Mouse (Mus musculus): ENCODE results near the gene Onecut1. TPM values are rescaled to one million over a fixed set of nuclear protein-coding genes. Genes with fewer than 3 reads are reported as not detected.

The Onecut1 gene
- total RNA-seq, 1 experiment: 0.13 TPM

- Histone ChIP-seq H3K4me1 (ENCODE audit: control insufficient read depth in 2 of 2, insufficient read depth in 2 of 2, low read length in 2 of 2, poor library complexity in 1 of 2) (no peaks in the 10 kb centered on the region), H3K9ac (ENCODE audit: insufficient read depth, low read depth, low read length, poor library complexity, severe bottlenecking) (no peak overlapping the region), H3K9me3 (ENCODE audit: control insufficient read depth, insufficient read depth, low read depth, low read length) (no peaks in the 10 kb centered on the region), H3K27ac (ENCODE audit: insufficient read depth, low read depth, low read length, poor library complexity, severe bottlenecking) (no peak overlapping the region), H3K36me3 (ENCODE audit: control insufficient read depth, insufficient read depth, low read length, poor library complexity, severe bottlenecking) (no peaks in the 10 kb centered on the region), H3K4me3 (ENCODE audit: insufficient read depth in 1 of 2, low read depth in 1 of 2, low read length in 2 of 2, poor library complexity in 1 of 2, severe bottlenecking in 1 of 2) (no peak overlapping the region)
- in situ Hi-C loops (cut with MboI; ENCODE audit: low sequenced_read_pairs in 2 of 2, unreplicated experiment in 2 of 2): no loop called here
- DNase-seq (ENCODE audit: low read depth, low spot score): no peak
- TF ChIP-seq ZNF384 (IDR thresholded peaks at IDR 0.05; ENCODE audit: low read depth, low read length) (no peak), HCFC1 (IDR thresholded peaks at IDR 0.05; ENCODE audit: borderline replicate concordance, insufficient read depth, low read length) (no peak), ZC3H11A (IDR thresholded peaks at IDR 0.05; ENCODE audit: borderline replicate concordance, low read depth, low read length) (no peak), MAFK (IDR thresholded peaks at IDR 0.05; ENCODE audit: insufficient read depth, low read depth, low read length) (no peak), CHD2 (IDR thresholded peaks at IDR 0.05; ENCODE audit: low read depth, low read length) (no peak)
Measured at GRCm38 (mm10) chr9:74935289-74935688, 73.6 kb downstream of the Onecut1 start.

GRCm38 (mm10) chr9:74937761-74938160, 76.0 kb downstream of the Onecut1 start:
- Histone ChIP-seq H3K9me3 (ENCODE audit: control insufficient read depth, insufficient read depth, low read depth, low read length) (no peaks in the 10 kb centered on the region), H3K9ac (ENCODE audit: insufficient read depth, low read depth, low read length, poor library complexity, severe bottlenecking) (no peak overlapping the region), H3K36me3 (ENCODE audit: control insufficient read depth, insufficient read depth, low read length, poor library complexity, severe bottlenecking) (no peaks in the 10 kb centered on the region), H3K4me1 (ENCODE audit: control insufficient read depth in 2 of 2, insufficient read depth in 2 of 2, low read length in 2 of 2, poor library complexity in 1 of 2) (no peaks in the 10 kb centered on the region), H3K4me3 (ENCODE audit: insufficient read depth in 1 of 2, low read depth in 1 of 2, low read length in 2 of 2, poor library complexity in 1 of 2, severe bottlenecking in 1 of 2) (no peak overlapping the region), H3K27ac (ENCODE audit: insufficient read depth, low read depth, low read length, poor library complexity, severe bottlenecking) (no peak overlapping the region)
- DNase-seq (ENCODE audit: low read depth, low spot score): no peak
- in situ Hi-C loops (cut with MboI; ENCODE audit: low sequenced_read_pairs in 2 of 2, unreplicated experiment in 2 of 2): no loop called here
- TF ChIP-seq CHD2 (IDR thresholded peaks at IDR 0.05; ENCODE audit: low read depth, low read length): no peak

DNA sequence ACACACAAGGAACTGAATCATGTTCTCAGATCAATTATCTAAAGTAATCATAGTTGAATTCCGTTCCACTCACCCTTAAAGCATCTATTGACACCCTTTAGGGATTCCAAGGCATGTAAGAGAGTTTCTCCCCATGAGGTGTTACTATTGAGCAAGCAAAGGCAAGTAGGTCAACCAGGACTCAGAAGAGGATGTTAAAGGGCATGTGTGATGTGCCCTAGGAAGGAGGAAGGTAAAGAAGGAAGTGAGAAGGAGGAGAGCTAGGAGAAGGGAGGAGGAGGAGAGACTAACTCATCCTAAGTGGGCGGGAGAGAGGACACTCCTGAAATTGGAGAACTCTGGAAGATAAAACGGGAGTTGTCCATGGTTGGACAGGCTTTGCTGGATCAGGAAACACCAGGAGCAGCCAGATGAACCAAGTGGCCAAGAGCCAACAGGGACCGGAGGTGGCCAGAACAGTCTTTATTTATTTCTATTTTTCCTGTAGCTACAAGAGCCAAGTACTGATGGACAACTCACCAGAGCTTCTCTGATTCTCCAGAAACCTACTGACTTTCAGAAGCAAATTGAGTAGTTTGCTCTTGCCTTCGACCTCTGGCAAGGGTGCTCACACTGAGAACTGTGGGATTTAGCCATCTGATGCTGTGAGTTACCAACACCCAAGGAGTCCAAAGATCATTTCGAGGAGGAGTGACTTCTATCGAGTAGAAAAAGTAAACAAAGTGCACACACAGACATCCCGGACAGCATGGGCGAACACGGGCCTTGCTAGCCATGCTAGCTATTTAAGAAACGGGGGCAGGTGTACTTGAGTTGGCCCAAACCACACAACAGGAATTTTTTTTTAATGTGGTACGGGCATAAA, 77.2 kb downstream of the Onecut1 start:
- Histone ChIP-seq H3K27ac (ENCODE audit: insufficient read depth, low read depth, low read length, poor library complexity, severe bottlenecking) (no peak overlapping the region), H3K9ac (ENCODE audit: insufficient read depth, low read depth, low read length, poor library complexity, severe bottlenecking) (no peak overlapping the region), H3K9me3 (ENCODE audit: control insufficient read depth, insufficient read depth, low read depth, low read length) (no peaks in the 10 kb centered on the region), H3K4me1 (ENCODE audit: control insufficient read depth in 2 of 2, insufficient read depth in 2 of 2, low read length in 2 of 2, poor library complexity in 1 of 2) (no peaks in the 10 kb centered on the region), H3K4me3 (ENCODE audit: insufficient read depth in 1 of 2, low read depth in 1 of 2, low read length in 2 of 2, poor library complexity in 1 of 2, severe bottlenecking in 1 of 2) (no peak overlapping the region), H3K36me3 (ENCODE audit: control insufficient read depth, insufficient read depth, low read length, poor library complexity, severe bottlenecking) (no peaks in the 10 kb centered on the region)
- DNase-seq (ENCODE audit: low read depth, low spot score): no peak
- TF ChIP-seq ZC3H11A (IDR thresholded peaks at IDR 0.05; ENCODE audit: borderline replicate concordance, low read depth, low read length): no peak
- TF ChIP-seq CHD2 (IDR thresholded peaks at IDR 0.05; ENCODE audit: low read depth, low read length): no peak
- no peak for TF ChIP-seq MAFK (IDR thresholded peaks at IDR 0.05; ENCODE audit: insufficient read depth, low read depth, low read length)
- no peak for TF ChIP-seq ZNF384 (IDR thresholded peaks at IDR 0.05; ENCODE audit: low read depth, low read length)
- TF ChIP-seq HCFC1 (IDR thresholded peaks at IDR 0.05; ENCODE audit: borderline replicate concordance, insufficient read depth, low read length): no peak
- in situ Hi-C loops (cut with MboI; ENCODE audit: low sequenced_read_pairs in 2 of 2, unreplicated experiment in 2 of 2): no loop called here

Other genes starting within 250 kb of the Onecut1 start
- 4.9 and 5.2 TPM in 2 replicates for gene Fam214a, start 91.0 kb downstream of the Onecut1 start, total RNA-seq (2012; rRNA removed)
- gene Arpp19, start 175.7 kb downstream of the Onecut1 start, total RNA-seq (2012; rRNA removed): 116 and 192 TPM in 2 replicates
- 60.2 and 65.2 TPM in 2 replicates for gene Myo5a, start 209.1 kb downstream of the Onecut1 start, total RNA-seq (2012; rRNA removed)

All from ES-E14 (cell line).